Mouse (Mus musculus): ENCODE data around the gene Tex101. TPM values are rescaled to one million over a fixed set of nuclear protein-coding genes. Genes with fewer than 3 reads are reported as not detected.

Gene Tex101
- total and polyA plus RNA-seq, 3 experiments: not detected

DNA sequence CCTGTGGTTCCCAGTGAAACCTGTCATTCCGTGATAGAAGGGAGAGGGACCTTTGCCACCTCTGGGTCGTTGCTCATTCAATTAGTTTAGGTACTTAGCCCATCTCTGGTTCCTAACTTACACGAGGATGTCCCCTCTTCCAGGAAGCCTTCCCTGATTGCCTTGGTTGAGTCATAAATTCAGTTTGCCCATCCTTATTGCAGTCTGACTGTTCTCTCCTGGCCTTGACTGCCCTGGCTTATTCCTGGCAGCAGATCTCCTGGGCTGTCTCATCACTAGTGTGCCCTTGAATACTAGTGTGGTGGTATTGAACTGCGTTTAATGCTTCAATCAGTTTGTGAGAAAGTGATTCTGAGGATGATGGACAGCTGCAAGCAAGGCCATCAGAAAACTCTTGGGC is 46.8 kb downstream of the Tex101 start:
- Histone ChIP-seq H3K9me3 (replicated peaks; ENCODE audit: low read length) (peaks cover 2% of the 10 kb centered on the region), H3K79me2 (replicated peaks; ENCODE audit: control insufficient read depth, extremely low read depth, insufficient read depth, poor library complexity, severe bottlenecking) (no peaks in the 10 kb centered on the region), H3K9ac (ENCODE audit: insufficient read depth, low read depth) (no peak overlapping the region), H3K4me3 (replicated peaks in 1 of 3; ENCODE audit: low read depth in 2 of 3, low read length in 2 of 3, poor library complexity in 1 of 3) (no peak overlapping the region), H3K27ac (ENCODE audit: insufficient read depth, low read depth) (no peak overlapping the region), H3K4me2 (ENCODE audit: insufficient read depth, low read depth, poor library complexity, severe bottlenecking) (no peak overlapping the region), H3K4me1 (ENCODE audit: control insufficient read depth in 1 of 2, insufficient read depth in 2 of 2) (no peaks in the 10 kb centered on the region), H3K36me3 (replicated peaks in 1 of 2; ENCODE audit: control insufficient read depth in 1 of 2, insufficient read depth in 1 of 2, low read length in 1 of 2) (peaks cover 6 to 24% of the 10 kb centered on the region in 2 experiments), H3K27me3 (replicated peaks) (no peaks in the 10 kb centered on the region)
- dilution Hi-C loops (cut with MboI; ENCODE audit: extremely low pct_ligation_motif_present, extremely low pct_unique_long_range_greater_than_20kb, low sequenced_read_pairs) (no loop called here), in situ Hi-C loops (cut with MboI; ENCODE audit: low pct_ligation_motif_present, low pct_unique_long_range_greater_than_20kb, low sequenced_read_pairs) (no loop called here)
- DNase-seq (ENCODE audit: extremely low read depth): no peak
- TF ChIP-seq KAT2A (IDR thresholded peaks at IDR 0.05; ENCODE audit: insufficient replicate concordance, low read length) (no peak), SIN3A (IDR thresholded peaks at IDR 0.05; ENCODE audit: low read length) (no peak), CHD1 (IDR thresholded peaks at IDR 0.05; ENCODE audit: low read depth, low read length) (no peak), PAX5 (IDR thresholded peaks at IDR 0.05; ENCODE audit: low read length) (no peak), BHLHE40 (IDR thresholded peaks at IDR 0.05; ENCODE audit: low read depth, low read length) (no peak), MYC (IDR thresholded peaks at IDR 0.05; ENCODE audit: low read depth, low read length) (no peak), HCFC1 (IDR thresholded peaks at IDR 0.05; ENCODE audit: low read depth, low read length) (no peak), ZKSCAN1 (IDR thresholded peaks at IDR 0.05; ENCODE audit: borderline replicate concordance, low read depth, low read length) (no peak), TCF12 (IDR thresholded peaks at IDR 0.05; ENCODE audit: low read depth, low read length) (no peak)

DNA sequence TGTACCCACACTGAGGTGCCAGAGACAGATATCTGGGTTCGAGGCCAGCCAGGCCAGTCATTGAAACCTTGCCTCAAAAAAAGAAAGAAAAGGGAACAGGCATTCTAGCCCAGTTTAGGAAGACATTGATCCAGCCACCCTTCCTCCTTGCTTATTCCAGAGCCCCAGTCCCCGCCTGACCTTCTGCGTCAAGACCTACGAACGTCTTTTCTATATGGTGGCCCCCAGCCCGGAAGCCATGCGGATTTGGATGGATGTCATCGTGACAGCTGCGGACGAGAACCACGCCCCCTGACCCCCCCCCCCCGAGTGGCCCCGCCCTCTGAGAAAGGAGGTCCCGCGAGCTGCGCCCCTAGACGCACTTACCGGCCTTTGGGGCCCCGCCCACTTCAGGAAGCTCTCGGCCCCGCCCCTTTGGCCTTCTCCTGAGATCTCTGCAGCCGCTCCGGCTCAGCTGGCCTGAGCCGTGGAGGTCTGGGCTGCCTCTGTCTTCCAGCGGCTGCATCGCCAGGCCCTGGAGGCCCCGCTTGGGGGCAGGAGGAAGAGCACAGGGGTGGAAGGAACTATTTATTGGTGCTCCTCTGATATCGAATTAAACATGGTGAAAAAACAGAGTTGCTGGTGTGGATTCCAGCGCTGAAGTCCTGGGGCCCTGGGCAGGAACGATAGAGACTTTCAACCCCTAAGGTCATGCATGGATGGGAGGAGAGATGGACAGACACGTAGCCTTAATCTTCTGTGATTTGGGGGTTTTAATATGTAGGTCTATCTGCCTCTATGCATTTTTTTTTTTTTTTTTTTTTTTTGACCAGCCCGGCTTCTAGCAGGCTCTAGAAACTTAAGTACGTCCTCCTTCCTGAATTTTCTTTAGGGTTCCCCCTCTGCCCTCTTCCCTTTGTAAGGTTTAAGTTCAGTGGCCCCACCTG is 47.5 kb downstream of the Tex101 start:
- TF ChIP-seq JUN (IDR thresholded peaks at IDR 0.05; ENCODE audit: insufficient read depth, low read depth, low read length): no peak
- TF ChIP-seq MYC (IDR thresholded peaks at IDR 0.05; ENCODE audit: low read depth, low read length): no peak
- no peak for TF ChIP-seq PAX5 (IDR thresholded peaks at IDR 0.05; ENCODE audit: low read length)
- no peak for TF ChIP-seq CHD1 (IDR thresholded peaks at IDR 0.05; ENCODE audit: low read depth, low read length)
- Histone ChIP-seq H3K4me1 (ENCODE audit: control insufficient read depth in 1 of 2, insufficient read depth in 2 of 2) (no peaks in the 10 kb centered on the region), H3K79me2 (replicated peaks; ENCODE audit: control insufficient read depth, extremely low read depth, insufficient read depth, poor library complexity, severe bottlenecking) (no peaks in the 10 kb centered on the region), H3K27ac (ENCODE audit: insufficient read depth, low read depth) (no peak overlapping the region), H3K9ac (ENCODE audit: insufficient read depth, low read depth) (no peak overlapping the region), H3K4me2 (ENCODE audit: insufficient read depth, low read depth, poor library complexity, severe bottlenecking) (no peak overlapping the region), H3K36me3 (replicated peaks in 1 of 2; ENCODE audit: control insufficient read depth in 1 of 2, insufficient read depth in 1 of 2, low read length in 1 of 2) (peaks cover 6 to 30% of the 10 kb centered on the region in 2 experiments), H3K27me3 (replicated peaks) (no peaks in the 10 kb centered on the region), H3K4me3 (replicated peaks in 1 of 3; ENCODE audit: low read depth in 2 of 3, low read length in 2 of 3, poor library complexity in 1 of 3) (no peak overlapping the region), H3K9me3 (replicated peaks; ENCODE audit: low read length) (peaks cover 2% of the 10 kb centered on the region)
- dilution Hi-C loops (cut with MboI; ENCODE audit: extremely low pct_ligation_motif_present, extremely low pct_unique_long_range_greater_than_20kb, low sequenced_read_pairs): no loop called here
- in situ Hi-C loops (cut with MboI; ENCODE audit: low pct_ligation_motif_present, low pct_unique_long_range_greater_than_20kb, low sequenced_read_pairs): no loop called here
- DNase-seq (ENCODE audit: extremely low read depth): no peak

DNA sequence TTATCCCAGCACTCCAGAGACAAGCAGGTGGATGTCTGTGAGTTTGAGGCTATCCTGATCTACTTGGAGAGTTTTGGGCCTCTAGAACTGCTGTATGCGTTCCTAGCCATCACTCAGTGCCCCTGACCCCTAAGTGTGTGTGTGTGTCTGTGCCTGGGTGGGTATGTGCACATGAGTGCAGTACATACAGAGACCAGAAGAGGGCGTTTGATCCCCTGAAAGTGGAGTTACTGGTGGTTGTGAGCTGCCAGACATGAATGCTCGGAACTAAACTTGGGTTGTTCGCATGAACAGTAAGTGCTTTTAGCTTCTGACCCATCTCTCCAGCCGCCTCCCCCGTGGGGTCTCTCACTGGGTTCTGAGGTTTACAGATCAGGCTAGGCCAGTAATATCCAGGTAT is 53.5 kb downstream of the Tex101 start:
- dilution Hi-C loops (cut with MboI; ENCODE audit: extremely low pct_ligation_motif_present, extremely low pct_unique_long_range_greater_than_20kb, low sequenced_read_pairs) (no loop called here), in situ Hi-C loops (cut with MboI; ENCODE audit: low pct_ligation_motif_present, low pct_unique_long_range_greater_than_20kb, low sequenced_read_pairs) (no loop called here)

More for the DNA sequence above, 53.5 kb downstream of the Tex101 start:
- Histone ChIP-seq H3K79me2 (replicated peaks; ENCODE audit: control insufficient read depth, extremely low read depth, insufficient read depth, poor library complexity, severe bottlenecking) (no peaks in the 10 kb centered on the region), H3K27ac (ENCODE audit: insufficient read depth, low read depth) (no peak overlapping the region), H3K9me3 (replicated peaks; ENCODE audit: low read length) (peaks cover 12% of the 10 kb centered on the region), H3K9ac (ENCODE audit: insufficient read depth, low read depth) (no peak overlapping the region), H3K36me3 (replicated peaks in 1 of 2; ENCODE audit: control insufficient read depth in 1 of 2, insufficient read depth in 1 of 2, low read length in 1 of 2) (peaks cover 15 to 65% of the 10 kb centered on the region in 2 experiments), H3K4me1 (ENCODE audit: control insufficient read depth in 1 of 2, insufficient read depth in 2 of 2) (peaks cover 0 to 15% of the 10 kb centered on the region in 2 experiments; a peak in 2 of 4 replicates), H3K4me3 (replicated peaks in 1 of 3; ENCODE audit: low read depth in 2 of 3, low read length in 2 of 3, poor library complexity in 1 of 3) (no peak overlapping the region), H3K4me2 (ENCODE audit: insufficient read depth, low read depth, poor library complexity, severe bottlenecking) (no peak overlapping the region), H3K27me3 (replicated peaks) (no peaks in the 10 kb centered on the region)
- no peak for DNase-seq (ENCODE audit: extremely low read depth)
- 0 out of 4 replicates have a peak, but pooled peaks of 1 of the 2 experiments have one; percentile 8 for TF ChIP-seq CTCF (conservative IDR thresholded peaks at IDR 0.05 in 1 of 2, IDR thresholded peaks at IDR 0.05 in 1 of 2; ENCODE audit: low read depth in 2 of 2, low read length in 2 of 2)
- no peak for TF ChIP-seq MEF2A (IDR thresholded peaks at IDR 0.05; ENCODE audit: borderline replicate concordance, low read depth, low read length)
